Mouse (Mus musculus) forebrain, embryonic 12.5 days (tissue): Measurements from ENCODE around the gene Ptrhd1. TPM values are rescaled to one million over a fixed set of nuclear protein-coding genes. Genes with fewer than 3 reads are reported as not detected.
"Not testable (repeated sequence)": the region's sequence is repeated elsewhere in the genome, so short reads cannot be mapped to it uniquely, and the experiment has no call there.

Source experiments
- ATAC-seq: fragments of 200-750 bp; cut with Nextera tagmentation; 2 replicates; pipeline ENCODE4 v1.8.0; 2017; ENCODE audit warnings: moderate TSS enrichment; ENCODE audit not compliant: low FRiP score
- H3K27ac ChIP-seq: fragments of 300-500 bp; sonication (generic); 2 replicates; pipeline ENCODE4 v1.5.1; 2016; ENCODE audit warnings: mild to moderate bottlenecking
- H3K27me3 ChIP-seq: fragments of 300-500 bp; sonication (generic); 2 replicates; pipeline ENCODE4 v1.6.1; 2016; ENCODE audit warnings: mild to moderate bottlenecking
- H3K36me3 ChIP-seq: fragments of 300-500 bp; sonication (generic); replicated peaks from 2 replicates; pipeline ENCODE4 v1.6.1; 2016; ENCODE audit warnings: mild to moderate bottlenecking
- H3K4me1 ChIP-seq: fragments of 300-500 bp; sonication (generic); 2 replicates; pipeline ENCODE4 v1.6.1; 2016
- H3K4me2 ChIP-seq: fragments of 300-500 bp; sonication (generic); 2 replicates; pipeline ENCODE4 v1.6.1; 2016; ENCODE audit warnings: mild to moderate bottlenecking, moderate library complexity
- H3K4me3 ChIP-seq: fragments of 300-500 bp; sonication (generic); replicated peaks from 2 replicates; pipeline ENCODE4 v1.5.1; 2016; ENCODE audit warnings: mild to moderate bottlenecking
- H3K9ac ChIP-seq: fragments of 300-500 bp; sonication (generic); 2 replicates; pipeline ENCODE4 v1.6.1; 2016; ENCODE audit warnings: mild to moderate bottlenecking
- H3K9me3 ChIP-seq: fragments of 300-500 bp; sonication (generic); 2 replicates; pipeline ENCODE4 v1.6.1; 2016
- WGBS: fragments of 180-500 bp; shearing (Covaris S2); methylation state at CpG from one replicate; pipeline ENCODE4 v1.1.7; 2016; 5-methylcytosine and 5-hydroxymethylcytosine counted together
- polyA plus RNA-seq: library from polyadenylated mRNA; unstranded; fragments of >200 nt; fragmentation: Nextera tagmentation; extraction: Ambion mirVana; gene quantifications from 2 replicates; pipeline ENCODE4 v1.2.1, GENCODE M21; 2016

Ptrhd1 gene
- polyA plus RNA-seq, 1 experiment from 2014 or later = 5.7 TPM

DNA sequence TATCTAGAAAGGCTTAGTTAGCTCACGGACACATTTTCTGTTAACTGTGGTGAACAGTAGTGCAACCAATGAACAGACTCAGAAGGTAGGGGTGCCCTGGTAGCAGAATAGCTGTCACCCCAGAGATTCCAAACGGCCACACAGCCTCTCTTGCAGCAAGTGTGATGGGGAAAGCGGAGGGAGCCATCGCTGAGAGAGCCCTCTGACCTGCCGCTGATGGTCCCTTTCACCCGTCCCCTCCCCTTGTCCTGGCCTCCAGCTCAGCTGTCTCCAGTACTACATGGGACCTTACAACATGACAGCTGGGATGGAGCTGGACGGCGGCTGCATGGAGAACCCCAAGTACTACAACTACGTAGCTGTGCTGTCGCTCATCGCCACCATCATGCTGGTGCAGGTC, 27.7 kb upstream of the Ptrhd1 start:
- Histone ChIP-seq H3K27ac (no peak overlapping the region), H3K9me3 (no peaks in the 10 kb centered on the region), H3K4me3 (no peak overlapping the region), H3K27me3 (no peaks in the 10 kb centered on the region), H3K4me2 (no peak overlapping the region), H3K36me3 (peaks cover 48% of the 10 kb centered on the region), H3K4me1 (no peaks in the 10 kb centered on the region), H3K9ac (no peak overlapping the region)
- ATAC-seq = no peak
- WGBS = 96% methylated on average over 11 of the region's 11 CpGs

DNA sequence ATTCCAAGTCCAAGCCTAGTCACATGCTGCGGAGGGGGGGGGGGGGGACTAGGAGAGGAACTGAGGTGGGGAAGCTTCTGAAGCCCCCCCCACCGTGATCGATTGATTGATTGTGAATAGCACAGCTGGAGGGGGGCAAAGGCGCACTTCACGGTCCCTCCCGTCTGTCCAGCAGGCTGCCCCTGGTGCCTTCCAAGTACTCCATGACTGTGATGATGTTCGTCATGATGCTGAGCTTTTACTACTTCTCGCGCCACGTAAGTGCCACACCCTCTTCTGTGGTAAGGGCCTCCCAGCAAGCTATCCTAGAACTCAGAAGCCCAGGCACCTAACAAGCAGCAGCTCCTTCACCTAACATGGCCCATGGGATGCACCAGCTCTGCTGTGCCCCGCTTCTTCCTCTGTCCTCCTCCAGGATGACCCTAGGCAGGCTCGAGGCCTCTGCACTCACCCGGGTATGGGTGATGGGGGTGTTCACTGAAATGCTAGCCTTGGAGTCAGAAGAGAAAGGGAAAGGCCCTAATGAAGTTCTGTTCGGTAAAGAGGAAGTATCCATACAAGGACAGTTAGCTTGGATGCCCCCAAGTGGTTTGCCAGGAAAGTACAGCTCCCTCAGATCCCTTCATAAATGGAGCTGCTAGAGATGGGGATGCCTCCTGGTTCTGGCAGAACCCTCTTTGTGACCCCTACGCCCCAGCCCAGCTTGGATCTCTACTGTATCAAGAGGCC, 25.3 kb upstream of the Ptrhd1 start:
- no peaks in the 10 kb centered on the region for H3K27me3 ChIP-seq
- peaks cover 61% of the 10 kb centered on the region for H3K36me3 ChIP-seq
- no peak overlapping the region for H3K4me3 ChIP-seq
- no peak for ATAC-seq
- 75% methylated on average over 15 of the region's 15 CpGs for WGBS
- H3K9ac ChIP-seq = no peak overlapping the region
- no peak overlapping the region for H3K27ac ChIP-seq
- H3K4me2 ChIP-seq = no peak overlapping the region
- H3K9me3 ChIP-seq = no peaks in the 10 kb centered on the region
- no peaks in the 10 kb centered on the region for H3K4me1 ChIP-seq

DNA sequence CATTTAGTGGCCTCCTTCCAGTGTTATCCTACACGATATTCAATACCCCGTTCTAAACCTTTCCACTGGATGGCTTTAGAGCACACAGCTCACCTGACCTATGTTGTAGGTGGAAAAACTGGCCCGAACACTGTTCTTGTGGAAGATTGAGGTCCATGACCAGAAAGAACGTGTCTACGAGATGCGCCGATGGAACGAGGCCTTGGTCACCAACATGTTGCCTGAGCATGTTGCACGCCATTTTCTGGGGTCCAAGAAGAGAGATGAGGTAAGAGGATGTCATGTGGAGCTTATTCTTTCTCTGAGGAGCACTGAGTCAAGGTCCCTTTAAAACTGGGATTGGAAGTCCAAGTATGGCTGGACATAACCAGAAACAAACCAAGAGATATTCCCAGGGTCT, 24.6 kb upstream of the Ptrhd1 start:
- no peak for ATAC-seq
- H3K9ac ChIP-seq = no peak overlapping the region
- H3K4me3 ChIP-seq = no peak overlapping the region
- no peak overlapping the region for H3K27ac ChIP-seq
- no peaks in the 10 kb centered on the region for H3K27me3 ChIP-seq
- H3K9me3 ChIP-seq = no peaks in the 10 kb centered on the region
- 93% methylated on average over 9 of the region's 9 CpGs for WGBS
- peaks cover 64% of the 10 kb centered on the region for H3K36me3 ChIP-seq
- H3K4me2 ChIP-seq = no peak overlapping the region
- H3K4me1 ChIP-seq = no peaks in the 10 kb centered on the region

DNA sequence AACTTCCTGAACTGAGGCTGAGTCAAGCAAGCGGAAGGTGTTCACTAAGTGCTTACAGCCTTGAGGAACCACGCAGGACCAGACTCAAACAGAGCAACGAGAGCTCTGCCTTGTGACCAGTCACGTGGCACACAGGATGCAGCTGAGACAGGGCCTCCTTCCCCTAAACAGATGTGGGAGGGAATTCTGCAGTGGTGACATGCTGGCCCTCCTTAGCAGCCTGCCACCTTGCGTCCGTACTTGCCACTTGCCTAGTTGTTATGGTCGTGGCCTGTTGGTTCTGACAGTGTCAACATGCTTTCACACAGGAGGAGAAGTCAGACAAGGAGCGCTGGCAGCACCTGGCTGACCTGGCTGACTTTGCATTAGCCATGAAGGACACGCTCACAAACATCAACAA, 22.7 kb upstream of the Ptrhd1 start:
- Histone ChIP-seq H3K9ac (no peak overlapping the region), H3K4me2 (no peak overlapping the region), H3K9me3 (no peaks in the 10 kb centered on the region), H3K27me3 (no peaks in the 10 kb centered on the region), H3K4me1 (no peaks in the 10 kb centered on the region), H3K36me3 (peaks cover 74% of the 10 kb centered on the region), H3K27ac (no peak overlapping the region), H3K4me3 (no peak overlapping the region)
- WGBS = 94% methylated on average over 9 of the region's 9 CpGs
- ATAC-seq = no peak

DNA sequence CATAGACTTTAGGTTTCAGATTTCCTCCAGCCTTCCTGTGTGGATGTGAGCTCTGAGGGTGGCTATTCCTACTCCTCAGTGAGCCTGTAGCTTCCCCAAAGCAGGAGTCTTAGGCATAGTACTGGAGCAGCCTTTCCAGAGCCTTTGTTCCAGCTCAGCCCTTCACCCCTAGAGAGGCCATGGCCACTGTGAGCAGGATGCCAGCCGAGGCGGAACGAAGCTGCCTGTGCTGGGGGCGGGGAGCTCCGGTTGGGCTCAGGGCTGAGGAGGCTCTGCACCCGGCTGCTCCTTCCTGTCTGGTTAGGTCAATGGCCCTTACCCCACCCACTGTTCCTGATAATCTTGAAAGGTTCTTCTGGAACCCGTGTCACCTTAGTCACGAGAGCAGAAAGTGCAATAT, 20.9 kb upstream of the Ptrhd1 start:
- Histone ChIP-seq H3K27ac (no peak overlapping the region), H3K4me1 (no peaks in the 10 kb centered on the region), H3K4me2 (no peak overlapping the region), H3K4me3 (no peak overlapping the region), H3K36me3 (peaks cover 80% of the 10 kb centered on the region), H3K9me3 (no peaks in the 10 kb centered on the region), H3K27me3 (no peaks in the 10 kb centered on the region), H3K9ac (no peak overlapping the region)
- WGBS = 76% methylated on average over 8 of the region's 8 CpGs
- no peak for ATAC-seq

DNA sequence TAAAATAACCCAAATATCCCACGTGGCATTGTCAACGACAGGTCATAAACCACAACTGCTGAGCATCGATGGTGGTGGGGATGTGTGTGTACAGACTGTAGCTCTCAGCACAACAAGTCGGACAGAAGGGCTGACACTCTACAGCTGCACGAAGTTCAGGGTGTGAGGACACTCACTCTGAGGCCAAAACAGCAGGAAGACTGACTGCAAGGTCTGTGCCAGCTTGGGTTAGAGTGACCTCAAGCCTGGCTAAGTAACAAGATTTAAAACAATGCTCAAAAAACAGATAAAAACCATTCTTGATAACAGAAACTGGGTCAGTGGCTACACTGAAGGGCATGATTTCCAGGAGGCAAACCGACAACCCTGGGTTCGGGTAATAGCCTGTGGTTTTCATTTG, 3.7 kb upstream of the Ptrhd1 start:
- no peak overlapping the region for H3K27ac ChIP-seq
- H3K27me3 ChIP-seq = no peaks in the 10 kb centered on the region
- 96% methylated on average over 7 of the region's 7 CpGs for WGBS
- no peaks in the 10 kb centered on the region for H3K9me3 ChIP-seq
- peaks cover 17% of the 10 kb centered on the region for H3K4me1 ChIP-seq
- no peak overlapping the region for H3K4me3 ChIP-seq
- H3K9ac ChIP-seq = no peak overlapping the region
- peaks cover 45% of the 10 kb centered on the region for H3K36me3 ChIP-seq
- ATAC-seq = no peak
- no peak overlapping the region for H3K4me2 ChIP-seq

DNA sequence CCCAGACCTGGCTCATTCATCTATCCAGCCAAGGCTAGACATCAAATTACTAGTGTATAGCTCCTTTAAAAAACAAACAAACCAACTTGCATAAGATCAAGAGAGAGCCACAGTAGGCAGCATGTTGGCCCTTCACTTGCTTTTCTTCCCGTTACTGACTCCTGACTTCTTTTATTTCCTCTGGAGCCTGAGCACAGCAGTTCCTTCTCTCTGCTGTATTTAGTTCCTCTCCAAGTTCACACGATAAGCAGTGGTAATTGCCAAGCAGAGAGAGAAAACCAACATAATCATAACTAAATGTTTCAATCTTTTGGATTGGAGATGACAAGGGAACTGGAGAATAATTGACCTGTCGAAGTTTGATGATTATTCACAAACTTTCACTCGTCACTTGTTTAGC, 1.1 kb upstream of the Ptrhd1 start:
- peaks cover 20% of the 10 kb centered on the region for H3K36me3 ChIP-seq
- peak overlapping the region; percentile 69 for H3K4me3 ChIP-seq
- ATAC-seq = no peak
- no peaks in the 10 kb centered on the region for H3K9me3 ChIP-seq
- no peak overlapping the region for H3K27ac ChIP-seq
- H3K4me2 ChIP-seq = peak overlapping the region; percentile 66
- H3K9ac ChIP-seq = peak overlapping the region; percentile 68; the same call in 1 of the 2 replicates
- no peaks in the 10 kb centered on the region for H3K27me3 ChIP-seq
- 55% methylated on average over 4 of the region's 4 CpGs for WGBS
- peaks cover 17% of the 10 kb centered on the region for H3K4me1 ChIP-seq

DNA sequence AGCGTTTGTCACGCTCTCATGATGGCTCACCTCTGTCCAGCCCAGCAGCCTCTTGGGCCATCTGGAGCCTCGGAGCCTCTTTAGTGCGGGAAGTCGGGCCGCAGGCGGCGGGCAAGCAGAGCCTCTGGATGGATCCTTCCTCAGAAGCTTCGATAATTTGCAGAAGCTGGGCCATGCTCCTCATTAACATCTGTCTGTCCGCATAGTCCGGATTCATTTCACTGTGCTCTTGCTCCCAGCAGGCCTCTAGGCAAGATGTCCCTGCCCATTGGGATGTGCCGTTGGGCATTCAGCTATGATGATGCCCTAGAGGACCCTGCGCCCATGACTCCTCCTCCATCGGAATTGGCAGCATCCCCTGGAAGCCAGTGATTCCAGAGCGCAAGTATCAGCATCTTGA, 3.7 kb downstream of the Ptrhd1 start:
- H3K4me1 ChIP-seq = peaks cover 13% of the 10 kb centered on the region
- H3K4me3 ChIP-seq = no peak overlapping the region
- no peak overlapping the region for H3K4me2 ChIP-seq
- no peaks in the 10 kb centered on the region for H3K9me3 ChIP-seq
- no peak for ATAC-seq
- 96% methylated on average over 15 of the region's 15 CpGs for WGBS
- no peaks in the 10 kb centered on the region for H3K36me3 ChIP-seq
- H3K27ac ChIP-seq = no peak overlapping the region
- no peak overlapping the region for H3K9ac ChIP-seq
- H3K27me3 ChIP-seq = no peaks in the 10 kb centered on the region

DNA sequence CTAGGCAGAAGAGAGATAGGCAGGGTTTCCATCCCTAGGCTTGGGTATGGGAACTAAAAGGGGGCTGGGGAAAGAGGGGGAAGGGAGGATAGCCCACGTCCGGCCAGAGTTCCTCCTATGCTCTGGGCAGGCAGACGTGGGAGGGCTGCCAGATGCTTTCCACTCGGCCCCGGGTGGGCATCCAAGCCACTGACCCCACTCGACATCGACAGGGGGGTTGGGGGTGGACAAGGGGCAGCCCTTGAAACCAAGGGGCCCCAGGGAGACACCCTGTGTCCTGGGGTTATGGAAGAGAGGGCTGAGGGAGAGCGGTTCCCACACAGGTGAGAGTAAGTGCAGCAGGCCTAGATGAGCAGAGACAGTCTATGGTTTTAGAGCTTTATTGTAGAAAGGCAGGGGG, 6.5 kb downstream of the Ptrhd1 start:
- H3K9me3 ChIP-seq, H3K4me3 ChIP-seq, H3K9ac ChIP-seq, H3K4me1 ChIP-seq, H3K4me2 ChIP-seq, H3K27me3 ChIP-seq, H3K27ac ChIP-seq, ATAC-seq, H3K36me3 ChIP-seq: not testable (repeated sequence)
- 81% methylated on average over 8 of the region's 8 CpGs for WGBS

DNA sequence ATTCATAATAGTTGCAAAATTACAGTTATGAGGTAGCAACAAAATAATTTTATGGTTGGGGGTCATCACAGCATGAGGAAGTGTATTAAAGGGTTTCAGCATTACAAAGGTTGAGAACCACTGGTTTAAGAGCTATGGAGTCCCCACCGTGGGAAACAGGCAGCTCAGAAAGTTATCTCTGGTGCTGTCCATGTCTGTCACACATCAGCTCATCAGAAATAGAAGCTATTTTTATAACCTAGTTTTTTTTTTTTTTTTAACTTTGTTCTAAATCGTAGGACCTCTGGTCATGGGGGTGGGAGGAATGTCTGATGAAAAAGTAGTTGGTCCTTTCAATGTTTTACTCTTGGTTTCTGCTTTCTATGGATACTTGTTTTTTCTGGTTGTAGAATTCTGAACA, 10.0 kb downstream of the Ptrhd1 start:
- Histone ChIP-seq H3K4me3 (no peak overlapping the region), H3K9me3 (no peaks in the 10 kb centered on the region), H3K4me1 (no peaks in the 10 kb centered on the region), H3K27me3 (no peaks in the 10 kb centered on the region), H3K9ac (no peak overlapping the region), H3K27ac (no peak overlapping the region), H3K36me3 (peaks cover 3% of the 10 kb centered on the region), H3K4me2 (no peak overlapping the region)
- ATAC-seq = no peak
- 86% methylated on average over 2 of the region's 2 CpGs for WGBS

DNA sequence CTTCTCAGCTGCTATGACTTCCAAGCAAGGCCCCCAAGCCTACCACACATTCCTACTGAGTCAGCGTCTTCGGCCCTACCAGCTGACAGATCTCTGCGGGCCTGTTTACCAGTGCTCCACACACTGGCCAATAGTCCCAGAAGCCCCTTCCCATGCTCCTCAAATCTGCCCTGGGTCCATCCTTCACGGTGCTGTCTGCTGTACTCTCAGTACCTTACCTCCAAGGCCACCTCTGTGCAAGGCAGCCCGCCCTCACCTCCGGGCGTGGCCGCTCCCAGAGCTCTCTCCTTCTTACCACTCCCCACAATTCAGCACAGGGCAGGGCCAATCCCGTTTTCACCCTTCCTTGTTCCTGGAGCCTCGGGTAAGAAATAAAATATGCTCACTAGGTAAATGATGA, 11.9 kb downstream of the Ptrhd1 start:
- H3K4me2 ChIP-seq = no peak overlapping the region
- H3K27me3 ChIP-seq = no peaks in the 10 kb centered on the region
- H3K9me3 ChIP-seq = no peaks in the 10 kb centered on the region
- H3K4me1 ChIP-seq = no peaks in the 10 kb centered on the region
- H3K27ac ChIP-seq = no peak overlapping the region
- H3K9ac ChIP-seq = no peak overlapping the region
- 89% methylated on average over 10 of the region's 10 CpGs for WGBS
- no peak for ATAC-seq
- peaks cover 5% of the 10 kb centered on the region for H3K36me3 ChIP-seq
- no peak overlapping the region for H3K4me3 ChIP-seq

DNA sequence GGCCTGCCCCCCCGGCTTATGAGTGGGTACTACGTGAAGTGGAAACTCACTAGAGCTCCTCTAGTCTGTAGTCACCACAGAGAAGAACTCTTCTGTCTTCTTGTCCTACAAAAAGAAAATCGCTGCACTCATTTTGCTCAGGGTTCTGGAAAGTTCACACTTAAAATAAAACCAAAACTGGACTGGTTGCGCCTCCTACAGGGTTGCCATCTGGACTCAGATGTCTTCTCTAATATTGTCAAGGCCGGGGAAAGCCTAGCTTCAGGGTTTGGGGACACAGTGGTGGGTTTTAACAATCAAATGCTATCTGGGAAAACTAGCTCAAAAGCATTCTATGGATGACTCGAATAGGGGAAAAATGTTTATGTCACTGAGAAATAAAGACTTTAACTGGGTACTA, 16.0 kb downstream of the Ptrhd1 start:
- H3K36me3 ChIP-seq = peaks cover 23% of the 10 kb centered on the region
- no peak overlapping the region for H3K4me2 ChIP-seq
- H3K9ac ChIP-seq = no peak overlapping the region
- no peak overlapping the region for H3K4me3 ChIP-seq
- H3K27ac ChIP-seq = no peak overlapping the region
- no peaks in the 10 kb centered on the region for H3K9me3 ChIP-seq
- WGBS = 88% methylated on average over 6 of the region's 6 CpGs
- ATAC-seq = no peak
- no peaks in the 10 kb centered on the region for H3K4me1 ChIP-seq
- no peaks in the 10 kb centered on the region for H3K27me3 ChIP-seq

DNA sequence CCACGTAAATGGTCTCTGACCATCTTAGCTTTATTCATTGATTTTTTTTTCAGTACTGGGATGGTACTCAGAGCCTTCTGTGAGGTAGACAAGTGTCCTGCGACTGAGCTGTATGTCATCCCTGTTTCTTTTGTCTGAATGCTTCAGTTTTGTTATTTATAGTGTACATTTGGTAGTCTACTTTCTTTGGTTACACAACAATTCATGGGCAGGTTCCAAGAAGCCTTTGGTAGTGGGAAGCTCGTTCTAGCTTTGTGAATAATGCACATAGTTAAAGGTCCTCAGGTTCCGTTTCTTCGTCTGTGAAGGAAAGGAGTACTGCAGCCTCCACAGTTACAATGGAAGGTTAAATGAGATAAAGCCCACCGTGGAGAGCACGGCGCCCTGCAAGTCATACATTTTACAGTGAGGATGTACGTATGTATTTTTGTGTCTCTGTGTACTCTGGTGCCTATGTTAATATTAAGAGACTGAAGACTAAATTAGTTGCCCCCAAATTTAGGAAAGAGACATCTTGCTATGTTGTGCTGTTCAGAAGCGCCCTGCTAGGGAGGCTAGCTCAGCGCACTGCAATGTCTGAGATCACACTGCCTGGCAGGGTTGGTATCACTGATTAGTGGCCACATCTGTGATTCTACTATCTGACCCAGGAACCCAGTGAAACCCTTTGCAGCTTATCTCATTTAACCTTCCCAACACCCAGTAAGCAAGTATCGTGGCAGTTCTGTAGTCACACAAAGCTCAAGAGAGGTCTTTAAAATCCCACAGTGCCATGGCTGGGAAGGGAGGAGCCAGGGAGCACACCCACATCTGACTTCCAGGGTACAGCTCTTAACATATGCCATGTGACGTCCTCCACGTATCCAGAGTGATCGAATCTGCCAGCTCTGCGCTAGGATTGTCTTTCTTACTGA, 19.2 kb downstream of the Ptrhd1 start:
- 89% methylated on average over 16 of the region's 16 CpGs for WGBS
- H3K36me3 ChIP-seq = peaks cover 33% of the 10 kb centered on the region
- H3K9ac ChIP-seq = no peak overlapping the region
- H3K9me3 ChIP-seq = no peaks in the 10 kb centered on the region
- ATAC-seq = no peak
- no peaks in the 10 kb centered on the region for H3K27me3 ChIP-seq
- no peaks in the 10 kb centered on the region for H3K4me1 ChIP-seq
- H3K4me2 ChIP-seq = no peak overlapping the region
- H3K27ac ChIP-seq = no peak overlapping the region
- H3K4me3 ChIP-seq = no peak overlapping the region
